Mouse (Mus musculus) heart, postnatal 0 days (tissue): ENCODE results near the gene Eya3.

Experiments used
- CTCF ChIP-seq: IDR thresholded peaks from 2 replicates; pipeline ENCODE4 v1.5.1; 2016; ENCODE audit warnings: antibody characterized with exemption, control low read depth, low read depth
- EP300 ChIP-seq: IDR thresholded peaks from 2 replicates; pipeline ENCODE4 v1.6.1; 2016; ENCODE audit warnings: antibody characterized with exemption, low read depth

DNA sequence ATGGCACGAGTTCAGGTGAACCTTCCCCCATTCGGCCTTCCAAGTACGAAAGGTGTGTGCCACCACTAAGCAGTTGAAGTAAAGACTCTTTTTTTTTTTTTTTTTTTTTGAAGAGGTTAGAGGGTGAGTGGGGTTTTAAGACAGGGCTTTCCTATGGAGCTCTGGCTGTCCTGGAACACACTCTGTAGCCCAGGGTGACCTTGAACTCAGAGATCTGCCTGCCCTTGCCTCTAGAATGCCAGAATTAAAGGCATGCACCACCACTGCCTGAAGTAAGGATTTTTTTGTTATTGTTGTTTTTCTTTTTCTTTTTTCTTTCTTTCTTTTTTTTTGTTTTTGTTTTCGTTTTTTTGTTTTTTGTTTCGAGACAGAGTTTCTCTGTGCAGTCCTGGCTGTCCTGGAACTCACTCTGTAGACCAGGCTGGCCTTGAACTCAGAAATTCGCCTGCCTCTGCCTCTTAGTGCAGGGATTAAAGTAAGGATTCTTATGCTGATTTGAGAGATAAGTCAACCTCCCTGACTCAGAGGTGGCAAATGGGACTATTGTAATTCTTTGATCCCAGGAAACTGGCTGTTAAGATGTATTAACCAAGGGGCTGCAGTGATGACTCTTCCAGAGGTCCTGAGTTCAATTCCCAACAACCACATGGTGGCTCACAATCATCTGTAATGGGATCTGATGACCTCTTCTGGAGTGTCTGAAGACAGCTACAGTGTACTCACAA, 110.6 kb downstream of the Eya3 start:
- TF ChIP-seq CTCF (no peak), EP300 (no peak)
